Mouse (Mus musculus) lung, embryonic 15.5 days (tissue): ENCODE results near the gene Klk1b5. TPM values are rescaled to one million over a fixed set of nuclear protein-coding genes. Genes with fewer than 3 reads are reported as not detected.
"Not testable (repeated sequence)": the region's sequence is repeated elsewhere in the genome, so short reads cannot be mapped to it uniquely, and the experiment has no call there.

Experiments
- ATAC-seq: fragments of 200-750 bp; cut with Nextera tagmentation; 2 replicates; pipeline ENCODE4 v1.8.0; 2017; ENCODE audit warnings: moderate number of reproducible peaks, borderline replicate concordance; ENCODE audit not compliant: low FRiP score, low TSS enrichment; ENCODE audit errors: extremely low read depth
- H3K27ac ChIP-seq: fragments of 300-500 bp; sonication (generic); 2 replicates; pipeline ENCODE4 v1.5.1; 2015; ENCODE audit warnings: moderate library complexity, mild to moderate bottlenecking, inconsistent platforms
- H3K27me3 ChIP-seq: fragments of 300-500 bp; sonication (generic); 2 replicates; pipeline ENCODE4 v1.6.1; 2015; ENCODE audit warnings: inconsistent platforms
- H3K36me3 ChIP-seq: fragments of 300-500 bp; sonication (generic); 2 replicates; pipeline ENCODE4 v1.6.1; 2015; ENCODE audit warnings: inconsistent platforms
- H3K4me1 ChIP-seq: fragments of 300-500 bp; sonication (generic); 2 replicates; pipeline ENCODE4 v1.6.1; 2015; ENCODE audit warnings: inconsistent platforms
- H3K4me2 ChIP-seq: fragments of 300-500 bp; sonication (generic); 2 replicates; pipeline ENCODE4 v1.6.1; 2015; ENCODE audit warnings: inconsistent platforms, mild to moderate bottlenecking, moderate library complexity
- H3K4me3 ChIP-seq: fragments of 300-500 bp; sonication (generic); 2 replicates; pipeline ENCODE4 v1.5.1; 2015; ENCODE audit warnings: mild to moderate bottlenecking, inconsistent platforms
- H3K9ac ChIP-seq: fragments of 300-500 bp; sonication (generic); 2 replicates; pipeline ENCODE4 v1.6.1; 2015; ENCODE audit warnings: inconsistent platforms
- H3K9me3 ChIP-seq: fragments of 300-500 bp; sonication (generic); 2 replicates; pipeline ENCODE4 v1.6.1; 2016; ENCODE audit warnings: inconsistent platforms
- WGBS: fragments of 180-500 bp; shearing (Covaris S2); methylation state at CpG from one replicate; pipeline ENCODE4 v1.1.7; 2015; 5-methylcytosine and 5-hydroxymethylcytosine counted together
- polyA plus RNA-seq: library from polyadenylated mRNA; unstranded; fragments of >200 nt; fragmentation: Nextera tagmentation; extraction: Ambion mirVana; gene quantifications from 2 replicates; pipeline ENCODE4 v1.2.1, GENCODE M21; 2015

The Klk1b5 gene
- polyA plus RNA-seq: not detected in 2 replicates

DNA sequence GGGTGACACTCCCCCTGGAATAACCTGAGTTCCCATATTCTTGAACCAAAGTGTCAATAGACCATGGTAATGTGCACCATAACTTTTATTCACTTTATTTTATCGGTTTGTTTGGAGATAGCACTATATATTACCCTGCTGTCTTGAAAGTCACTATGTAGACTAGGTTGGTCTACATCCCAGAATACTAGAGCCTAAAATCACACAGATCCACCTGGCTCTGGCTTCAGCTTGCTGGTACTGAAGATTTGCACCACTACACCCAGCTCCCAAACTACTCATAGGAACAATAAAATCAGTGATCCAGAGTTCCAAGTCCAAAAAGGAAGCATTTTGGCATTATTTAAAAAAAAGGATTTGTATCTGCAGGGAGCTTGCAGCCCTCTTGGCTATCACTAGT, at the start of gene Klk1b5:
Klk1b5 (plus strand) TSS at position 301 of the 400 bp plus-strand sequence.
- Histone ChIP-seq H3K27me3 (no peaks in the 10 kb centered on the region), H3K4me3 (no peak within 1 kb of the TSS), H3K36me3 (no peaks in the 10 kb centered on the region), H3K9me3 (no peaks in the 10 kb centered on the region), H3K27ac (no peak within 1 kb of the TSS), H3K4me2 (no peak within 1 kb of the TSS), H3K9ac (no peak within 1 kb of the TSS), H3K4me1 (no peaks in the 10 kb centered on the region)
- no peak for ATAC-seq
- WGBS: 71% methylated on average over 1 of the region's 1 CpGs

DNA sequence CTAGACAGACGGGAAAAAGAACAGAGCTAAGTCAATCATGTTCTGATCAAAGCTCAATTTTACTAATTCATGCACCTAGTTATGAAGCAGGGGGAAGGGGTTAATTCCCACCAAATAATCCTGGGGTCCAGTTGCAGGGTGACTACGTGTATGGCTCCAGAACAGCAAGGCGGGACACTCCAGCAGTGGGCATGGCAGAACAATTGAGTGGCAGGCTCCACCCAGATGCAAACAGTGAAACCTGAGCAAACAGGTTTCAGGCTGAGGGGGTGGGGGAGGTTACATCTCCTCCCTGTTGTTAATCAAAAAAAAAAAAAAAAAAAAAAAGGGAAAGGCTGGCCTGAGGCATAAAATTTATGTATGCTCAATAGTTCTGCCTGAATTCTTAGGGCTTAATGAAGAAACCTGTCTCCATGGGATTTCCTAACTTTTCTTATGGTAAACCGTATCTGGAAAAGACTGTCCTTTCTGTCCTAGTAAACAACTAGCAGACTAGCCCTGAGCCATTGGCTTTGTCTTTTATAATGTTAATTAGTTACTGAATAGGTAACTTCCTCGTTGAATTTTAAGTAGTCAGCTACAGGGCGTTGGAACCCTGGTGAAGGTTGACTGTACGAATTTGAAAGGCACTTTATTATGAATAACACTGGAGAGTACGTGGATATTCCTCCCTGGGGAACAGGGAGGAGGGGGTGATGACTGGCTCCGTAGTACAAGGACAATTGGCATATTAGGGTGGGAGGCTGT, 36.3 kb upstream of the Klk1b5 start:
- Histone ChIP-seq H3K9me3 (no peaks in the 10 kb centered on the region), H3K27ac (no peak overlapping the region), H3K27me3 (no peaks in the 10 kb centered on the region), H3K4me1 (no peaks in the 10 kb centered on the region), H3K9ac (no peak overlapping the region), H3K4me3 (no peak overlapping the region), H3K36me3 (no peaks in the 10 kb centered on the region), H3K4me2 (no peak overlapping the region)
- WGBS: 61% methylated on average over 9 of the region's 9 CpGs
- ATAC-seq: no peak

DNA sequence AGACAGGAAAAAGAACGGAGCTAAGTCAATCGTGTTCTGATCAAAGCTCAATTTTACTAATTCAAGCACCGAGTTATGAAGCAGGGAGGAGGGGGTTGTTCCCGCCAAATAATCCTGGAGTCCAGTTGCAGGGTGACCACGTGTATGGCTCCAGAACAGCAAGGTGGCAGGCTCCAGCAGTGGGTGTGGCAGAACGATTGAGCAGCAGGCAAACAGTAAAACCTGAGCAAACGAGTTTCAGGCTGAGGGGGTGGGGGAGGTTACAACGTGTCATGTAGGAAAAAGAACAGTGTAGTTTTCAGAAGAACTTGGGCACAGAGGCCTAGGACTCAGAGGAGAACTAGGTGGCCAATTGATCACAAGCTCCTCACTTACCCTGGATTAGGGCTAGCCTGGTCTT, 29.2 kb upstream of the Klk1b5 start:
- H3K4me2 ChIP-seq, ATAC-seq, H3K9me3 ChIP-seq, H3K27me3 ChIP-seq, H3K4me1 ChIP-seq, H3K27ac ChIP-seq, H3K4me3 ChIP-seq, H3K36me3 ChIP-seq, H3K9ac ChIP-seq: not testable (repeated sequence)
- 51% methylated on average over 8 of the region's 8 CpGs for WGBS

DNA sequence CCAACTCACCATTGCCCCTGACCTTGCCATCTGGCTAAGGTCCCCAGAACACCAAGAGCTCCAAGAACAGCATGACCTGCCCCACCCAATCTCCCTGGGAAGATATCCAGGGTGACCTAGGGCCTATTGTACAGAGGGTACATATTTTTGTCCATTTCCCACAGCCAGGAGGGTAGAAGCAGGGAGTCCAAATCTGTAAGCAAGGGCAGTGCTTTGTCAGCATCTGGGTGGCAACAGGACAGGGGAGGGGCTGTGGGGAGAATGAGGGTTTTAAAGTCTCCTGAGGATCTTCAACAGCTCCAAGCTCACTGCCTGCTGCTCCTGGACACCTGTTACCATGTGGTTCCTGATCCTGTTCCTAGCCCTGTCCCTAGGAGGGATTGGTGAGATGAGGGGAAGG, 27.8 kb upstream of the Klk1b5 start, which contains the start of gene Klk1b24:
Klk1b24 (plus strand) TSS at position 301 of the 400 bp plus-strand sequence.
- not testable (repeated sequence) for H3K4me1 ChIP-seq, ATAC-seq, H3K9ac ChIP-seq, H3K27me3 ChIP-seq, H3K4me3 ChIP-seq, H3K27ac ChIP-seq, H3K36me3 ChIP-seq, H3K4me2 ChIP-seq, H3K9me3 ChIP-seq

DNA sequence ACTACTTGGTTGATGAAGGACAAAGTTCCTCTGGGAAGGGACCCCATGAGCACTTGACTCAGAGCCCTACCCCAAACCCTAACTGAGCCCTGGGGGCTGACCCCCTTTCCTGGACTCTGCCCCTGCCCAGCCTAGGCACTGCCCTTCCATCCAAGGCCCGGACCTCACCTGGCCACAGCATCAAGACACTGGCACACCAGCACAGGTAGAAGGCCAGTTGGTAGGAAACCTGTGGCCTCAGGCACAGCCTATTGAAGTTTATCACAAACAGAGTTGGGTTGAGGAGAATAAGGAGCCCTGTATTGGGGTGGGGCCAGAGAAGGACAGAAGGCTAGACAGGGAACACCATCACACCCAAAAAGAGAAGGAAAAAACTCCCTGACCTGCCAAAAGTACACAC, 22.3 kb upstream of the Klk1b5 start:
- 86% methylated on average over 1 of the region's 1 CpGs for WGBS
- ATAC-seq, H3K4me1 ChIP-seq, H3K9ac ChIP-seq, H3K27ac ChIP-seq, H3K9me3 ChIP-seq, H3K4me3 ChIP-seq, H3K36me3 ChIP-seq, H3K27me3 ChIP-seq, H3K4me2 ChIP-seq: not testable (repeated sequence)

DNA sequence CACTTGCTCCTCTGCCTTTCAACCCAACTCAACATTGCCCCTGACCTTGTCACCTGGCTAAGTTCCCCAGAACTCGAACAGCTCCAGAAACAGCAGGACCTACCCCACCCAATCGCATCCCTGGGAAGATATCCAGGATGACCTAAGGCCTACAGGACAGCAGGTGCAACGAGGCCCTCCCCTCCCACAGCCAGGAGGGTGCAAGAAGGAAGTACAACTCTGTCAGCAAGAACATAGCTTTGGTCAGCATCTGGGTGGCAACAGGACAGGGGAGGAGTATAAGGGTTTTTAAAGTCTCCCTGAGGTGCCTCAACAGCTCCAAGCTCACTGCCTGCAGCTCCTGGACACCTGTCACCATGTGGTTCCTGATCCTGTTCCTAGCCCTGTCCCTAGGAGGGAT, 17.9 kb upstream of the Klk1b5 start, which contains the start of gene Klk1b3:
Klk1b3 (plus strand) TSS at position 301 of the 400 bp plus-strand sequence.
- Histone ChIP-seq H3K27me3 (no peaks in the 10 kb centered on the region), H3K9me3 (no peaks in the 10 kb centered on the region), H3K36me3 (no peaks in the 10 kb centered on the region), H3K4me3 (no peak within 1 kb of the TSS), H3K27ac (no peak within 1 kb of the TSS), H3K4me1 (no peaks in the 10 kb centered on the region), H3K9ac (no peak within 1 kb of the TSS), H3K4me2 (no peak within 1 kb of the TSS)
- ATAC-seq: no peak
- 52% methylated on average over 3 of the region's 3 CpGs for WGBS

DNA sequence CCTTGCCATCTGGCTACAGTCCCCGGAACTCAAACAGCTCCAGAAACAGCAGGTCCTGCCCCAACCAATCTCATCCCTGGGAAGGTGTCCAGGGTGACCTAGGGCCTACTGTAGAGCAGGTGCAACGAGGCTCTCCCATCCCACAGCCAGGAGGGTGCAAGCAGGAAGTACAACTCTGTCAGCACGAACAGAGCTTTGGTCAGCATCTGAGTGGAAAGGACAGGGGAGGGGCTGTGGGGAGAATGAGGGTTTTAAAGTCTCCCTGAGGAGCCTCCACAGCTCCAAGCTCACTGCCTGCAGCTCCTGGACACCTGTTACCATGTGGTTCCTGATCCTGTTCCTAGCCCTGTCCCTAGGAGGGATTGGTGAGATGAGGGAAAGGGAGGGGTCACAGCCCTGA, 8.6 kb upstream of the Klk1b5 start, which contains the start of gene Klk1b4:
Klk1b4 (plus strand) TSS at position 301 of the 400 bp plus-strand sequence.
- not testable (repeated sequence) for H3K4me2 ChIP-seq
- 31% methylated on average over 3 of the region's 3 CpGs for WGBS

DNA sequence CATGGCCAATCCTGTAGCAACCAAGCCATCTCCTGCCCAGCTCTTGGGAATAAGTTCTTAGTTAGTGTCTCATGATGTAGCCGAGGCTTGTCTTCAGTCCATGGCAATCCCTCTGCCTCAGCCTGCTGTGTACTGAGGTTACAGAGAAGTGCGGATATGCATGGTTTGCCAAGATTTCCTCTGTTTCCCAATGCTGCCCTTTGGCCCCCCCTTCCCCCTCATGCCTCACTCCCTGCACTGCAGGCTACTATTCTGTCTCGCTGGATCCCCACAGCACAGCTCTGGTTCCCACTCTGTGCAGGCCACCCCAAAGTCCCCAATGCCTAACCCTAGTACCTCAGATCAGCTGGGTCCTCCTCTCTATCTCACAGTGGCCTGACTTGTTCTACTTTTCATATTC, 7.4 kb upstream of the Klk1b5 start:
- no peak overlapping the region for H3K4me2 ChIP-seq
- H3K4me3 ChIP-seq: no peak overlapping the region
- no peak for ATAC-seq
- H3K36me3 ChIP-seq: no peaks in the 10 kb centered on the region
- H3K9me3 ChIP-seq: no peaks in the 10 kb centered on the region
- H3K27ac ChIP-seq: no peak overlapping the region
- no peak overlapping the region for H3K9ac ChIP-seq
- H3K27me3 ChIP-seq: no peaks in the 10 kb centered on the region
- H3K4me1 ChIP-seq: no peaks in the 10 kb centered on the region
- 79% methylated on average over 3 of the region's 3 CpGs for WGBS

More for the DNA sequence above, 8.6 kb upstream of the Klk1b5 start, which contains the start of gene Klk1b4:
- H3K9me3 ChIP-seq, H3K27ac ChIP-seq, H3K36me3 ChIP-seq, H3K4me3 ChIP-seq, ATAC-seq, H3K4me1 ChIP-seq, H3K27me3 ChIP-seq, H3K9ac ChIP-seq: not testable (repeated sequence)

DNA sequence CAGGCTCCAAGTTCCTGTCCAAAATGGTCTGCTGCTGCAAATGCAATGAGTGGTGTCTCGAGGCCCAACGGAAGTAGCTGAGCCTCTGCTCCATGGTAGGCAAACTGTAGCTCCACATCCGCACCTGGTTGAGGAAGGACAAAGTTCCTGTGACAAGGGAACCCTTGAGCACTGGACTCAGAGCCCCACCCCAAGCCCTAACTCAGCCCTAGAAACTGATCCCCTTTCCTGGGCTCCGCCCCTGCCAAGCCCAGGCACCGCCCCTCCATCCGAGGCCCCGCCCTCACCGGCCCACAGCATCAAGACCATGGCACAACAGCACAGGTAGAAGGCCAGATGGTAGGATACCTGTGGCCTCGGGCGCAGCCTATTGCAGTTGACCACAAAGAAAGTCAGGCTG, 5.9 kb downstream of the Klk1b5 start:
- ATAC-seq: not testable (repeated sequence)

DNA sequence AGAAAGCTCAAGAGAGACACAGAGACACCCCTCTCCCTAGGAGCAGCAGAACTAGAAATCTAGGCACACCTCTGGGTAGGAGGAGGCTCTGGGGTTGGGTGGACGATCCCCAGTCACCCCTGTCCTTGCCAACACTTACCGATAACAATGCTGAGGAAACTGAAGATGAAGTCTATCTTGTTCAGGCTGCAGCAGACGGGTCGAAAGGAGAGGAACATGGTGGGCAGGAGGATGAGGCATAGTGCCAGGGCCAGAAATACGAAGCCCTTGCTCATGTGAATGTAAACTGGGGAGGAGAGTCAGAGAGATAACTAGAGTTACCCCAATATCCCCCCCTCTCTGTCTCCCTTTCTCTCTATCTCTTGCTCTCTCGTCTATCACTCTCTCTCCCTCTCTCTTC, 6.6 kb downstream of the Klk1b5 start:
- H3K4me2 ChIP-seq, H3K4me3 ChIP-seq, H3K27me3 ChIP-seq, H3K9ac ChIP-seq, H3K36me3 ChIP-seq, H3K27ac ChIP-seq, H3K4me1 ChIP-seq, ATAC-seq, H3K9me3 ChIP-seq: not testable (repeated sequence)
- 55% methylated on average over 6 of the region's 6 CpGs for WGBS

More for the DNA sequence above, 5.9 kb downstream of the Klk1b5 start:
- 59% methylated on average over 8 of the region's 10 CpGs for WGBS
- not testable (repeated sequence) for H3K27ac ChIP-seq, H3K9ac ChIP-seq, H3K9me3 ChIP-seq, H3K36me3 ChIP-seq, H3K4me1 ChIP-seq, H3K4me3 ChIP-seq, H3K4me2 ChIP-seq, H3K27me3 ChIP-seq

DNA sequence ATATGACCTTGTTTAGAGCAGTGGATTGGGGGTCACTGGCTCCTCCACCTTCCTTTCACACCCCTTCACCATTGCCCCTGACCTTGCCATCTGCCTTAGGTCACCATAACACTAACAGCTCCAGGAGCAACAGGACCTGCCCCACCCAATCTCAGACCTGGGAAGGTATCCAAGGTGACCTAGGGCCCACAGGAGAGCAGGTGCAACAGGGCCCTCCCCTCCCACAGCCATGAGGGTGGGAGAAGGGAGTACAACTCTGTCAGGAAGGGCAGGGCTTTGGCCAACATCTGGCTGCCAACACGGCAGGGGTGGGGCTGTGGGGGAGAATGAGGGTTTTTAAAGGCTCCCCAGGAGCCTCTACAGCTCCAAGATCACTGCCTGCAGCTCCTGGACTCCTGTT, 9.3 kb downstream of the Klk1b5 start, which contains the start of gene Klk1:
Klk1 (plus strand) TSS at position 285 of the 400 bp plus-strand sequence.
- no peak for ATAC-seq
- 42% methylated on average over 1 of the region's 1 CpGs for WGBS
- H3K4me3 ChIP-seq: no peak within 1 kb of the TSS
- no peaks in the 10 kb centered on the region for H3K4me1 ChIP-seq
- no peaks in the 10 kb centered on the region for H3K9me3 ChIP-seq
- no peaks in the 10 kb centered on the region for H3K27me3 ChIP-seq
- no peak within 1 kb of the TSS for H3K9ac ChIP-seq
- no peak within 1 kb of the TSS for H3K27ac ChIP-seq
- no peaks in the 10 kb centered on the region for H3K36me3 ChIP-seq
- H3K4me2 ChIP-seq: no peak within 1 kb of the TSS

DNA sequence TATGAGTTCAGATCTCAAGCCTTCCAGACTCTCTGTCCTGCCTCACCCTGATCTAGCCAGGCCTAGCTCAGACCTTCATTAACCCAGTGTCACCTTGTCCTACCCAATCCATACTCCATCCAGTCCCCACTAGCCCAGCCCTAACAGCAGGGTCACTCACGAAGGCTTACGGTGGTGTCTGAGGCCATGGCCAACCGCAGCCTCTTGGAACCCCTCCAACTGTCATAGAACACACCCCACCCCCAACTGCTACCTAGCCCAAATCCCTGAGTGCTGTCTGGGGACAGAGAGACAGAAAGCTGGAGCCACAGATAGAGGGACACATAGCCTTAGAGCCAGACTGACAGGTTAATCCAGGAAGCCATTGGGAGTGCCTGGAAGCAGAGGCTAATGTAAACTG, 20.2 kb downstream of the Klk1b5 start, which contains the start of gene Gm36864:
Gm36864 (plus strand) TSS at position 269 of the 400 bp plus-strand sequence.
- Histone ChIP-seq H3K27ac (no peak within 1 kb of the TSS), H3K27me3 (no peaks in the 10 kb centered on the region), H3K9me3 (no peaks in the 10 kb centered on the region), H3K36me3 (no peaks in the 10 kb centered on the region), H3K9ac (no peak within 1 kb of the TSS), H3K4me1 (no peaks in the 10 kb centered on the region), H3K4me3 (no peak within 1 kb of the TSS), H3K4me2 (no peak within 1 kb of the TSS)
- peak; percentile 46; the same call in 1 of the 2 replicates for ATAC-seq
- 67% methylated on average over 3 of the region's 3 CpGs for WGBS
